Mouse (Mus musculus) stomach, postnatal 0 days (tissue): ENCODE data around the gene Rnf214. TPM values are rescaled to one million over a fixed set of nuclear protein-coding genes. Genes with fewer than 3 reads are reported as not detected.

Experiments used
- ATAC-seq: fragments of 200-750 bp; cut with Nextera tagmentation; 2 replicates; pipeline ENCODE4 v1.8.0; 2017; ENCODE audit not compliant: low FRiP score, low TSS enrichment
- DNase-seq: peaks from one replicate; pipeline ENCODE4 v3.0.0-alpha.2; 2016; ENCODE audit warnings: low spot score
- H3K27ac ChIP-seq: fragments of 300-500 bp; sonication (generic); replicated peaks from 2 replicates; pipeline ENCODE4 v1.5.1; 2014; ENCODE audit warnings: mild to moderate bottlenecking, control low read depth
- H3K27me3 ChIP-seq: fragments of 300-500 bp; sonication (generic); 2 replicates; pipeline ENCODE4 v1.6.1; 2014; ENCODE audit warnings: low read length; ENCODE audit not compliant: control insufficient read depth, insufficient read depth
- H3K36me3 ChIP-seq: fragments of 300-500 bp; sonication (generic); 2 replicates; pipeline ENCODE4 v1.6.1; 2014; ENCODE audit warnings: low read length, mixed read lengths; ENCODE audit not compliant: control insufficient read depth, insufficient read depth
- H3K4me1 ChIP-seq: fragments of 300-500 bp; sonication (generic); replicated peaks from 2 replicates; pipeline ENCODE4 v1.6.1; 2014; ENCODE audit warnings: antibody characterized with exemption; ENCODE audit not compliant: control insufficient read depth, insufficient read depth
- H3K4me2 ChIP-seq: fragments of 300-500 bp; sonication (generic); replicated peaks from 2 replicates; pipeline ENCODE4 v1.6.1; 2014; ENCODE audit warnings: low read depth, mild to moderate bottlenecking, control low read depth, moderate library complexity
- H3K4me3 ChIP-seq: fragments of 300-500 bp; sonication (generic); 2 replicates; pipeline ENCODE4 v1.5.1; 2014; ENCODE audit warnings: low read depth, low read length, control low read depth
- H3K9ac ChIP-seq: fragments of 300-500 bp; sonication (generic); 2 replicates; pipeline ENCODE4 v1.6.1; 2014; ENCODE audit warnings: mild to moderate bottlenecking, low read length, control low read depth, mixed read lengths
- H3K9me3 ChIP-seq: fragments of 300-500 bp; sonication (generic); 2 replicates; pipeline ENCODE4 v1.6.1; 2016; ENCODE audit warnings: low read length; ENCODE audit not compliant: control insufficient read depth
- CTCF ChIP-seq: IDR thresholded peaks from 2 replicates; pipeline ENCODE4 v1.5.1; 2016; ENCODE audit warnings: antibody characterized with exemption, low read depth, mild to moderate bottlenecking, moderate library complexity
- EP300 ChIP-seq: optimal IDR thresholded peaks from 2 replicates; pipeline ENCODE3; 2016; ENCODE audit warnings: antibody characterized with exemption
- WGBS: fragments of 180-500 bp; shearing (Covaris S2); extraction: QIAGEN DNeasy Blood & Tissue Kit; methylation state at CpG from one replicate; pipeline ENCODE4 v1.1.7; 2014; 5-methylcytosine and 5-hydroxymethylcytosine counted together
- polyA plus RNA-seq: library from polyadenylated mRNA; unstranded; fragments of >200 nt; fragmentation: Nextera tagmentation; extraction: Ambion mirVana; gene quantifications from 2 replicates; pipeline ENCODE4 v1.2.1, GENCODE M21; 2015

Gene Rnf214
- polyA plus RNA-seq, 1 experiment from 2014 or later = 22.3 TPM

- Histone ChIP-seq H3K4me2 (no peak overlapping the region), H3K36me3 (peaks cover 37% of the 10 kb centered on the region), H3K9ac (no peak overlapping the region), H3K27me3 (no peaks in the 10 kb centered on the region), H3K4me3 (no peak overlapping the region), H3K9me3 (no peaks in the 10 kb centered on the region), H3K4me1 (peaks cover 4% of the 10 kb centered on the region), H3K27ac (no peak overlapping the region)
- TF ChIP-seq EP300 = no peak
- no peak for TF ChIP-seq CTCF
- DNase-seq (no peak), ATAC-seq (no peak)
- WGBS = 88% methylated on average over 4 of the region's 4 CpGs
Measured at GRCm38 (mm10) chr9:45952057-45952456, 45.3 kb upstream of the Rnf214 start.

- TF ChIP-seq EP300 (no peak), CTCF (no peak)
- Histone ChIP-seq H3K4me3 (no peak overlapping the region), H3K27ac (no peak overlapping the region), H3K4me2 (no peak overlapping the region), H3K27me3 (no peaks in the 10 kb centered on the region), H3K9ac (no peak overlapping the region), H3K36me3 (peaks cover 59% of the 10 kb centered on the region), H3K4me1 (no peaks in the 10 kb centered on the region), H3K9me3 (no peaks in the 10 kb centered on the region)
- no peak for DNase-seq
- 80% methylated on average over 10 of the region's 10 CpGs for WGBS
- no peak for ATAC-seq
Measured at GRCm38 (mm10) chr9:45946872-45947183, 40.1 kb upstream of the Rnf214 start.

GRCm38 (mm10) chr9:45946182-45946871 is 39.6 kb upstream of the Rnf214 start:
- ATAC-seq (no peak), DNase-seq (no peak)
- Histone ChIP-seq H3K9ac (no peak overlapping the region), H3K27me3 (no peaks in the 10 kb centered on the region), H3K27ac (no peak overlapping the region), H3K4me1 (no peaks in the 10 kb centered on the region), H3K36me3 (peaks cover 59% of the 10 kb centered on the region), H3K4me3 (no peak overlapping the region), H3K9me3 (no peaks in the 10 kb centered on the region), H3K4me2 (no peak overlapping the region)
- TF ChIP-seq EP300 = no peak
- no peak for TF ChIP-seq CTCF
- WGBS = 82% methylated on average over 16 of the region's 16 CpGs

DNA sequence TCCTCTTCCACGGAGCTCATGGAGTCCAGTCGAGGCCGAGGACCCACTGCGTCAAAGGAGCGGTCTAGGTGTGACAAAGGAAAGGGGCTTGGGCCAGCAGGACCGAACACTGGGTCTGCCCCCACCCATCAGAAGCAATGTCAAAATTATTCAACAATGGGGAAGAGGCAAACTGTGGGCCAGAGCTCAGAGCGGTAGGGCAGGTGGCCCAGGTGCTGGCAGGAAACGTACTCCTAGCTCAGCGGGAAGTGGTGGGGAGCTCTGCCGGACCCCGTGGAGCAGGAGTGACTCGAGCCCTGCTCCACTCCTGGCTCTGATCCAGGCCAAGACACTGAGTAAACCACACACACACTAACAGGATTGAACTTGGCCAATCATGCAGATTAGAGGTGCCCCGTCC is 39.0 kb upstream of the Rnf214 start:
- ATAC-seq (no peak), DNase-seq (no peak)
- Histone ChIP-seq H3K9me3 (no peaks in the 10 kb centered on the region), H3K27ac (no peak overlapping the region), H3K9ac (no peak overlapping the region), H3K27me3 (no peaks in the 10 kb centered on the region), H3K4me2 (no peak overlapping the region), H3K4me3 (no peak overlapping the region), H3K4me1 (no peaks in the 10 kb centered on the region), H3K36me3 (peaks cover 58% of the 10 kb centered on the region)
- TF ChIP-seq EP300 (no peak), CTCF (no peak)
- 70% methylated on average over 13 of the region's 13 CpGs for WGBS

DNA sequence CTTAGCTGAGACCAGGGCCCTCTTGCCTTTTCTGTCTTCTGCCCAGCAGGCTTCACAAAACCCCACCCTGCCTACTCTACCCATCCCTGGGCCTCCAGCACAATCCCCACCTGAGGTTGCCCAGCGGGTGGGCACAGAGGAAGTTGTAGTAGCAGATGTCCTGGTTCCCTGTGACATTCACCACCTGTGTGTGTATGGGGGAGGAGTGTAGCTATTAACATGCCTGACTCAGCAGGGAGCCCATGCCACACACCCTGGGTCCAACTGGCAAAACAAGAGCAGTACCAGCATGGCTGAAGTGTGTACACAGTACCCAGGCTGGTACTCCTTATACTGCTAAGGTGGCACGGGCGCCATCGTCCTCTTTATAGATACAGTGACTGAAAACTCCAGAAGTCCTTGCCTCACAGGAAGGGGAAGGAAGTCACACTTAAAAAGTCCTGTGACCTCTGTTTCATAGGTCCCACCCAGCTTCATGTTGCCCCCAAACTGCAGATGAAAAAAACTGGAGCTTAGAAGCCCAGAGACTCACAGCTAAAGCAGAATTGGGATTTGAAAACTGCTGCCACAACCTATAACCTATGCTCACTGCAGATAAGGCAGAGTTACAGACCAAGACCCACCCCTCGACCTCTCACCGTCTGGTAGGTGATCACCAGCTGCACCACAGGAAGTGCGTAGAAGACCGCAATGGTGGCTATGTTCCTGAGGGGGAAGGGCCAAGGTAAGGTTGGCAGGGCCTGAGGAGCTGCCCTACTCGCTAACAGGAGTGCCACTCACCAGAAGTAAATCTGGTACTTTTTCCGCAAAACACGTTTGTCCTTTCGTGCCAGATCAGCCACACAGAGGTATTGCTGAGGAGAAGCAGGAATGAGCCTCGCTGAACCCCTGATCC is 38.0 kb upstream of the Rnf214 start:
- no peak overlapping the region for H3K27ac ChIP-seq
- no peak for ATAC-seq
- peaks cover 51% of the 10 kb centered on the region for H3K36me3 ChIP-seq
- no peak overlapping the region for H3K4me3 ChIP-seq
- TF ChIP-seq CTCF (no peak), EP300 (no peak)
- no peaks in the 10 kb centered on the region for H3K27me3 ChIP-seq
- H3K4me1 ChIP-seq = no peaks in the 10 kb centered on the region
- WGBS = 82% methylated on average over 13 of the region's 13 CpGs
- H3K4me2 ChIP-seq = no peak overlapping the region
- H3K9me3 ChIP-seq = no peaks in the 10 kb centered on the region
- no peak for DNase-seq
- H3K9ac ChIP-seq = no peak overlapping the region
